In the genomic region with DNA sequence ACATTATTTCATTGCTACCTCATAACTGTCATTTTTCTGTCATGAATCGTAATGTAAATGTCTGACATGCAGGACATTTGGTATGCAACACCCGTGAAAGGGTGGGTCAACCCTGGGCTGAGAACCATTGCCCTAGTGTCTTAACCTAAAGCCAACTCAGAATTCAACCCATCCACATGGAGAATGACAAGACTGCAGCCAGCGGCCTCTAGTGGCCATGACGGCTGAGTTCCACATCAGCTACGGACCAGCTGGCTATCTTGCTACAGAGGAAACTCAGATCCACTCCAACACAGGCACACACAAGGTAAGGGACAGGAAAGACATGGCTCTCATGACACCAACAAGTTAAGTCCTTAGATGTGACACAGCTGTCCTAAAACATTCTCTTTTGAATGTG, we compare ENCODE assay signal across 8 mouse cellular contexts. TPM values are rescaled to one million over a fixed set of nuclear protein-coding genes. Genes with fewer than 3 reads are reported as not detected.
DNase-seq lines count a peak whose midpoint lies in the region; ATAC-seq and TF ChIP-seq lines count a peak whose summit lies in the region.

No protein-coding gene starts in this region.

- no peak overlapping the region for H3K4me3 ChIP-seq in forebrain, postnatal 0 days (ENCODE audit: low read depth, low read length)
- no peak overlapping the region for H3K4me3 ChIP-seq in hindbrain, embryonic 16.5 days (ENCODE audit: low read length)
- no peak overlapping the region for H3K4me3 ChIP-seq in stomach, embryonic 16.5 days (replicated peaks; ENCODE audit: low read length)

- H3K9me3 ChIP-seq in forebrain, postnatal 0 days (ENCODE audit: low read length) = no peaks in the 10 kb centered on the region
- H3K9me3 ChIP-seq in hindbrain, embryonic 16.5 days (ENCODE audit: control insufficient read depth, low read length) = no peaks in the 10 kb centered on the region
- no peaks in the 10 kb centered on the region for H3K9me3 ChIP-seq in stomach, embryonic 16.5 days (replicated peaks; ENCODE audit: control insufficient read depth, low read length)

- H3K4me2 ChIP-seq in forebrain, postnatal 0 days (ENCODE audit: low read depth) = no peak overlapping the region
- no peak overlapping the region for H3K4me2 ChIP-seq in hindbrain, embryonic 16.5 days (ENCODE audit: low read length)
- no peak overlapping the region for H3K4me2 ChIP-seq in stomach, embryonic 16.5 days (ENCODE audit: low read depth, low read length)

- intact Hi-C loops in heart, postnatal 25 days (cut with DNase I) = loop anchor here (2.0 to 10.0 kb wide), 2 partner anchors 95 to 611 kb away; no protein-coding TSS in a partner anchor

- no peak overlapping the region for H3K27ac ChIP-seq in forebrain, postnatal 0 days (ENCODE audit: low read depth, low read length)
- no peak overlapping the region for H3K27ac ChIP-seq in hindbrain, embryonic 16.5 days (ENCODE audit: low read depth, low read length)
- no peak overlapping the region for H3K27ac ChIP-seq in stomach, embryonic 16.5 days (ENCODE audit: low read length)

- peaks cover 37% of the 10 kb centered on the region for H3K36me3 ChIP-seq in forebrain, postnatal 0 days (ENCODE audit: insufficient read depth)
- H3K36me3 ChIP-seq in hindbrain, embryonic 16.5 days (ENCODE audit: control insufficient read depth, insufficient read depth, low read length) = no peaks in the 10 kb centered on the region; the same call in 1 of the 2 replicates
- H3K36me3 ChIP-seq in stomach, embryonic 16.5 days (ENCODE audit: control insufficient read depth, insufficient read depth, low read length) = no peaks in the 10 kb centered on the region

- H3K9ac ChIP-seq in forebrain, postnatal 0 days = no peak overlapping the region
- no peak overlapping the region for H3K9ac ChIP-seq in hindbrain, embryonic 16.5 days (ENCODE audit: low read depth, low read length)
- H3K9ac ChIP-seq in stomach, embryonic 16.5 days (ENCODE audit: low read length) = no peak overlapping the region

- ATAC-seq in forebrain, postnatal 0 days = peak; percentile 57; the same call in 1 of the 2 replicates
- peak; percentile 60 for ATAC-seq in hindbrain, embryonic 16.5 days
- ATAC-seq in stomach, embryonic 16.5 days (ENCODE audit: insufficient read depth, low FRiP score) = peak; percentile 48; the same call in 1 of the 2 replicates

- H3K27me3 ChIP-seq in forebrain, postnatal 0 days (ENCODE audit: insufficient read depth, low read length) = no peaks in the 10 kb centered on the region
- H3K27me3 ChIP-seq in hindbrain, embryonic 16.5 days (replicated peaks; ENCODE audit: control insufficient read depth, insufficient read depth, low read length) = no peaks in the 10 kb centered on the region
- H3K27me3 ChIP-seq in stomach, embryonic 16.5 days (ENCODE audit: control insufficient read depth, insufficient read depth, low read length) = no peaks in the 10 kb centered on the region

- WGBS in forebrain, postnatal 0 days = 24% methylated on average over 5 of the region's 5 CpGs
- 22% methylated on average over 5 of the region's 5 CpGs for WGBS in hindbrain, embryonic 16.5 days
- 25% methylated on average over 5 of the region's 5 CpGs for WGBS in stomach, embryonic 16.5 days

- DNase-seq in heart, adult 11 months = peak; percentile 94
- no peak for DNase-seq in heart, postnatal 25 days (ENCODE audit: low spot score)
- peak; percentile 59 to 61 for DNase-seq in cerebellum, adult 18-20 months
- peak; percentile 80 for DNase-seq in forebrain, postnatal 0 days
- peak; percentile 64 to 65 for DNase-seq in layer of hippocampus, postnatal 36 days
- DNase-seq in mesoderm, embryonic 11.5 days (ENCODE audit: low read depth, low spot score) = peak; percentile 62

- no peaks in the 10 kb centered on the region for H3K4me1 ChIP-seq in forebrain, postnatal 0 days (ENCODE audit: insufficient read depth)
- no peaks in the 10 kb centered on the region for H3K4me1 ChIP-seq in hindbrain, embryonic 16.5 days (ENCODE audit: control insufficient read depth, insufficient read depth, low read depth, low read length)
- H3K4me1 ChIP-seq in stomach, embryonic 16.5 days (ENCODE audit: control insufficient read depth, insufficient read depth, low read length) = no peaks in the 10 kb centered on the region

- TF ChIP-seq CTCF in forebrain, postnatal 0 days (IDR thresholded peaks at IDR 0.05; ENCODE audit: low read depth) = peak; percentile 90

RNA-seq across cellular contexts. Expression of a gene that starts 9.5 kb away (rescaled TPM):
- 10 to 100 TPM; 20.8 to 23.3 TPM for total RNA-seq in heart, postnatal 25 days (2021)
- total RNA-seq in forebrain, postnatal 0 days (2014; rRNA removed) = 28.0 and 28.6 TPM in 2 replicates
- polyA plus RNA-seq in forebrain, postnatal 0 days (2015; fragmentation: Nextera tagmentation; extraction: Ambion mirVana) = 73.4 and 79.6 TPM in 2 replicates
- polyA plus RNA-seq in hindbrain, embryonic 16.5 days (2015; fragmentation: Nextera tagmentation; extraction: Ambion mirVana) = 54.4 and 61.1 TPM in 2 replicates
- 10 to 100 TPM; 41.6 to 45.3 TPM for total RNA-seq in layer of hippocampus, postnatal 36 days (2021)
- polyA plus RNA-seq in stomach, embryonic 16.5 days (2015; fragmentation: Nextera tagmentation; extraction: Ambion mirVana) = 35.1 and 37.3 TPM in 2 replicates
